Mouse (Mus musculus) neural tube, embryonic 11.5 days (tissue): ENCODE data around the gene Kremen1. TPM values are rescaled to one million over a fixed set of nuclear protein-coding genes. Genes with fewer than 3 reads are reported as not detected.

ENCODE experiments used
- ATAC-seq: fragments of 200-750 bp; cut with Nextera tagmentation; 2 replicates; pipeline ENCODE4 v1.8.0; 2017; ENCODE audit warnings: moderate number of reproducible peaks, mild to moderate bottlenecking, moderate TSS enrichment, moderate library complexity; ENCODE audit not compliant: insufficient read depth, low FRiP score, low TSS enrichment
- DNase-seq: peaks from one replicate; pipeline ENCODE4 v3.0.0-alpha.2; 2015; ENCODE audit warnings: low spot score
- H3K27ac ChIP-seq: fragments of 300-500 bp; sonication (generic); 2 replicates; pipeline ENCODE4 v1.5.1; 2014; ENCODE audit warnings: low read depth, mild to moderate bottlenecking, low read length
- H3K27me3 ChIP-seq: fragments of 300-500 bp; sonication (generic); 2 replicates; pipeline ENCODE4 v1.6.1; 2014; ENCODE audit warnings: mild to moderate bottlenecking, low read length, mixed read lengths; ENCODE audit not compliant: control insufficient read depth, insufficient read depth
- H3K36me3 ChIP-seq: fragments of 300-500 bp; sonication (generic); 2 replicates; pipeline ENCODE4 v1.6.1; 2014; ENCODE audit warnings: mild to moderate bottlenecking, low read length, moderate library complexity, mixed read lengths; ENCODE audit not compliant: control insufficient read depth, insufficient read depth
- H3K4me1 ChIP-seq: fragments of 300-500 bp; sonication (generic); 2 replicates; pipeline ENCODE4 v1.6.1; 2014; ENCODE audit warnings: low read length, mixed read lengths; ENCODE audit not compliant: control insufficient read depth, insufficient read depth
- H3K4me2 ChIP-seq: fragments of 300-500 bp; sonication (generic); 2 replicates; pipeline ENCODE4 v1.6.1; 2014; ENCODE audit warnings: low read depth, mild to moderate bottlenecking, moderate library complexity
- H3K4me3 ChIP-seq: fragments of 300-500 bp; sonication (generic); 2 replicates; pipeline ENCODE4 v1.5.1; 2014; ENCODE audit warnings: low read depth, low read length
- H3K9ac ChIP-seq: fragments of 300-500 bp; sonication (generic); 2 replicates; pipeline ENCODE4 v1.6.1; 2014; ENCODE audit warnings: mild to moderate bottlenecking, low read length
- H3K9me3 ChIP-seq: fragments of 300-500 bp; sonication (generic); 2 replicates; pipeline ENCODE4 v1.6.1; 2016; ENCODE audit warnings: low read length; ENCODE audit not compliant: control insufficient read depth
- WGBS: fragments of 180-500 bp; shearing (Covaris S2); extraction: QIAGEN DNeasy Blood & Tissue Kit; methylation state at CpG from one replicate; pipeline ENCODE4 v1.1.7; 2014; 5-methylcytosine and 5-hydroxymethylcytosine counted together
- polyA plus RNA-seq: library from polyadenylated mRNA; unstranded; fragments of >200 nt; fragmentation: Nextera tagmentation; extraction: Ambion mirVana; gene quantifications from 2 replicates; pipeline ENCODE4 v1.2.1, GENCODE M21; 2014

Gene Kremen1
- polyA plus RNA-seq, 1 experiment from 2014 or later = 9.6 TPM

DNA sequence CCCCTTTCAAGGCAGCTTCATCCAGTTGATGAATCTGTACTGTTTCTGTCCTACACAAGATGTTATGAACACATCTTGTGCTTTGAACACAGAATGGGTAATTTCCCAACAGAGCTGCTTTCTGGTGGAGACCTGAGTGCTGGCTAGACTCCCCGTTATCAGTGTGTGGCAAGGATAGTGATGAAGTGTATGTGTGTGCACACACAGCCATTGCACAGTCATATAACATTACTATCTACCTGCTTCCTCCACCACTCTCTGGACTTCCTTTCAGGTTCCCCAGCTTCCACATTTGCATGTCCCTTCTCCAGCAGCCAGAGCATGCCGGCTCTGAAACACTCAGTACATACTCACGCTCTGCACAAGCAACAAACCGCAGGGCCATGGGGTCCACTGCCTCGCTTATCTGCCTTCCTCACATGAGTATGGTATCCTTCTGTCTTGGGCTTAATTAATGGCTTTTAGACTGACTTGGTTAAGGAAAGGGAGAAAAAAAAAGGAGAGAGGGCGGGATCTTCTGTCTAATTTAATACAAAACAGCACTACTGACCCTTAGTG, 46.8 kb downstream of the Kremen1 start:
- H3K4me2 ChIP-seq = no peak overlapping the region
- no peaks in the 10 kb centered on the region for H3K27me3 ChIP-seq
- DNase-seq = no peak
- H3K9me3 ChIP-seq = no peaks in the 10 kb centered on the region
- ATAC-seq = no peak
- no peak overlapping the region for H3K4me3 ChIP-seq
- no peak overlapping the region for H3K9ac ChIP-seq
- H3K36me3 ChIP-seq = no peaks in the 10 kb centered on the region
- H3K27ac ChIP-seq = no peak overlapping the region
- 91% methylated on average over 6 of the region's 6 CpGs for WGBS
- no peaks in the 10 kb centered on the region for H3K4me1 ChIP-seq

DNA sequence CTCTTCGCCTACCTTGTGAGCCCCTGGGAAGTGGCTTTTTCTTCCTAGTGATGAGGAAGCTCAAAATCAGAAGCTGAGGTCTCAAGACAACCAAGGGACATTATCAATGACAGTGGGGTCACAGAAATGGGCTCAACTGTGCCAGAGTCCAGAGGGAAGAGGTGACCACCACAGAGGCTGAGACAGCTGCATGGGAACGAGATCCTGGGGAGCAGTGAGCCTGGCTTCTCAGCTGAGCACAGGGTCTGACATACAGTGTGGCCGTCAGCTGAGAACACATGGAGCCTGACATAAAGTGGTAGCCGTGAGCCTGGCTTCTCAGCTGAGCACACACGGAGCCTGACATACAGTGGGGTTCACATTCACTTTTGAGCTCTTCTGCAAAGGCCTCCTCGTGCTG, 58.3 kb downstream of the Kremen1 start:
- Histone ChIP-seq H3K9ac (no peak overlapping the region), H3K4me3 (no peak overlapping the region)
- WGBS = 85% methylated on average over 6 of the region's 6 CpGs

DNA sequence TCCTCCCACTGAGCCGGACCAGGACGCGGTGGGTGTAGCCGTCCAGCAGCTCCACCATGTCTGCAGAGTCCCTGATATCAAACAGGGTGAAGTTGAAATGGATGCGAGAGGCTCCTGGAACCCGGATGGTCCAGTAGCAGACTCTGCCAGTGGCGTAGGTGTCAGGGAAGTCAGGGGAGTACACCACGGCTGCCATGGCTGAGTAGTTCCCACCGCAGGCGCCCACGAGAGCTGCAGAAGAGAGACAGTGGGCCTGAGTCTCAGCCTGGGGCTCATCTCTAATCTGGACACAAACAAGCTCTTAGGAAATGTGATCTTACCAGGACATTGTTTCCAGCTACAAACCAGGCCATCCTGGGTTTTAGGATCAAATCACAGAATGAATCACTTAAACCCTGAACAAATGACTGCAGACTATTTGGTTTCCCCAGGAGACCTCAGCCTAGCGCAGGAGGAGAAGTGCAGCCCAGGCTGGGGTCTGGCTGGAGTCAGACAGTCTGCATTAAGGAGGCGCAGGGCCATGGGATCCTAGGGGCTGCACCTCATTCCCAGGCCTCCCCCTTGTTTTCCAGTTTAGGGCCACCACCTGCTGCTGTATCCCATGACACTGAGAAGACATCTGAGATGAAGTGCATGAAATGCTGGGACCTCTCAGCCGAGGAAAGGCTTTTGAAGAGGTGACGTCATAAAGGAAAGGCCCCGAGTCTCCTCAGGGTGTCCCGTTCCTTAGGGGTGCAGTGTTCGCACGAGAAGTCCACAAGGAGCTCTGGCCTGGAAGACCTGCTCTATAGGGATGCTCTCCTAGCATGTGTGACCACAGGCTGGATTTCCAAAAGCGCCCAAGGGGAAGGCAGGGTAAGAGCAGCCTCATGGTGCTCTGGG, 59.3 kb downstream of the Kremen1 start:
- peaks cover under 1% of the 10 kb centered on the region; the same call in 1 of the 2 replicates for H3K4me1 ChIP-seq
- H3K4me2 ChIP-seq = no peak overlapping the region
- ATAC-seq = no peak
- H3K9ac ChIP-seq = no peak overlapping the region
- H3K4me3 ChIP-seq = no peak overlapping the region
- H3K36me3 ChIP-seq = no peaks in the 10 kb centered on the region; the same call in 1 of the 2 replicates
- no peak for DNase-seq
- WGBS = 90% methylated on average over 20 of the region's 20 CpGs
- no peaks in the 10 kb centered on the region for H3K9me3 ChIP-seq
- H3K27me3 ChIP-seq = no peaks in the 10 kb centered on the region
- H3K27ac ChIP-seq = no peak overlapping the region

More for the DNA sequence above, 58.3 kb downstream of the Kremen1 start:
- H3K36me3 ChIP-seq = no peaks in the 10 kb centered on the region; the same call in 1 of the 2 replicates
- ATAC-seq (no peak), DNase-seq (no peak)
- H3K27ac ChIP-seq = no peak overlapping the region
- H3K27me3 ChIP-seq = no peaks in the 10 kb centered on the region
- no peak overlapping the region for H3K4me2 ChIP-seq
- H3K4me1 ChIP-seq = no peaks in the 10 kb centered on the region
- H3K9me3 ChIP-seq = no peaks in the 10 kb centered on the region

DNA sequence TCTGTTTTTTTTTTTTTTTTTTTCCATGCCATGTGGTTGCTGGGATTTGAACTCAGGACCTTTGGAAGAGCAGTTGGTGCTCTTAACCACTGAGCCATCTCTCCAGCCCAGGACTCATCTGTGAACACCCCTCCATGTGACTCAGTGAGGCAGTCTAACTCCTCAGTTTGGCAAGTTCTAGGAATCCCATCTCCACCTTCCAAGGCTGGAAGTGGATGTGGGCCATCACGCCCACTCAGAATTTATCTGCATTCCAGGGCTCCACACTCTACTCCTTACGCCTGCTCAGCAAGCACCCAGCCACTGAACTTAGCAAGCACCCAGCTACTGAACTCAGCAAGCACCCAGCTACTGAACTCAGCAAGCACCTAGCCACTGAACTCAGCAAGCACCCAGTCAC, 61.5 kb downstream of the Kremen1 start:
- H3K4me2 ChIP-seq = no peak overlapping the region
- H3K27me3 ChIP-seq = no peaks in the 10 kb centered on the region
- no peak for ATAC-seq
- no peak overlapping the region for H3K4me3 ChIP-seq
- no peak overlapping the region for H3K9ac ChIP-seq
- no peak for DNase-seq
- no peaks in the 10 kb centered on the region; the same call in 1 of the 2 replicates for H3K36me3 ChIP-seq
- peaks cover 3% of the 10 kb centered on the region; the same call in 1 of the 2 replicates for H3K4me1 ChIP-seq
- 93% methylated on average over 2 of the region's 2 CpGs for WGBS
- no peak overlapping the region for H3K27ac ChIP-seq
- no peaks in the 10 kb centered on the region for H3K9me3 ChIP-seq

DNA sequence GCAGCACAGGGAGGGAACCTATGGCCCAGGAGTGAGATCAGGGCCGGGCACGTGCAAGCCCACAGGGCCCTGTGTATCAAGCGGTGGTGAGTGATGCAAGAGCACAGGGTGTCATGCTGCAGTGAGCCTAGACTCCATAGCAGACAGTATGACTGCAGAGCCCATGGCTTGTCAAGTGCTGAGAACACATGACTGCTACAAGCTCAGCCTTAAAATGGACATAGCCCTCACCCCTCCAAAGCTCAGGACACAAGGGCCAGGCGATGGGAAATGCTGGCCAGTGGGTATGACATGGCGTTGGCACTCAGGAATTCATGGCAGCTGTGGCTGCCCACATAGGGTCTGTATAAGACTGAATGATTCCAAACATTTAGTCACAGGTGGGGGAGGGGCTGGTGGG, 64.3 kb downstream of the Kremen1 start:
- Histone ChIP-seq H3K9me3 (no peaks in the 10 kb centered on the region), H3K27me3 (no peaks in the 10 kb centered on the region), H3K4me1 (peaks cover 5% of the 10 kb centered on the region), H3K4me3 (no peak overlapping the region), H3K9ac (no peak overlapping the region), H3K27ac (no peak overlapping the region), H3K4me2 (no peak overlapping the region), H3K36me3 (no peaks in the 10 kb centered on the region; the same call in none of the 2 replicates)
- no peak for DNase-seq
- 86% methylated on average over 5 of the region's 5 CpGs for WGBS
- no peak for ATAC-seq

DNA sequence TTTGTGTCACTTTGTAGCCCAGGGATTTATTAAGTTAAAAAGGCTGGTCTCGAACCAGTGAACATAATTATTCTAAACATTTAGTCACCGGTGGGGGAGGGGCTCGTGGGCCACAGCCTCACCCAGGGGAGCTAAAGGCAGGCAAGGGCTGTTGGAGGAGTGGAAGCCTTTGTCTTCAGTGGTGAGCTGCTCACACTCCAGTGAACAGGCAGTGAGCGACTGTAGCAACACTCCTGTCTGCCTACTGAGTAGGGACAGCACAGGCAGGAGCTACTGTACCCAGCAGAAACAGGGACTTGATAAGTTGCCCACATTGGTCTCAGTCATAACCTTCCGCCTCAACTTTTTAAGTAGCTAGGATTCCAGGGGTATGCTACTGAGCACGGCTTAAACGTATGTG, 64.8 kb downstream of the Kremen1 start:
- Histone ChIP-seq H3K27ac (no peak overlapping the region), H3K4me3 (no peak overlapping the region), H3K9me3 (no peaks in the 10 kb centered on the region), H3K27me3 (no peaks in the 10 kb centered on the region), H3K9ac (no peak overlapping the region), H3K36me3 (no peaks in the 10 kb centered on the region; the same call in none of the 2 replicates), H3K4me2 (no peak overlapping the region), H3K4me1 (peaks cover 5% of the 10 kb centered on the region)
- ATAC-seq (no peak), DNase-seq (no peak)
- 80% methylated on average over 7 of the region's 7 CpGs for whole genome bisulfite sequencing

DNA sequence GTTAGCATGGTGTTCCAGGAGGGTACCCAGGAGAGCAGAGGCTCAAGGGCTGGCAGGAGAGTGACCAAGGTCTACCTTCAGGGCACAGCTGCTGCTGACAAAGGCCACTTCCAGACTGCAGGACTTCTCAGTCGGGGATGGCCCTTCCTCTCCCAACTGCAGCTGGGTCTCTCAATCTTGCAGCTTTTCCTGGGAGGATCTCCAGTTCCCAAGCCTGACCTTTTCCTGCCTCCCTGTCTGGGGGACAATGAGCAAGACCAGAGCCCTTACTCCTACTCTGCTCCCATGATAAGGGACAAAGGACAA, 67.8 kb downstream of the Kremen1 start:
- Histone ChIP-seq H3K4me2 (no peak overlapping the region), H3K36me3 (no peaks in the 10 kb centered on the region; the same call in 1 of the 2 replicates), H3K9ac (no peak overlapping the region), H3K4me1 (peaks cover 8% of the 10 kb centered on the region), H3K4me3 (no peak overlapping the region), H3K27ac (no peak overlapping the region), H3K27me3 (no peaks in the 10 kb centered on the region), H3K9me3 (no peaks in the 10 kb centered on the region)
- DNase-seq (no peak), ATAC-seq (no peak)
- WGBS = 93% methylated on average over 1 of the region's 1 CpGs

DNA sequence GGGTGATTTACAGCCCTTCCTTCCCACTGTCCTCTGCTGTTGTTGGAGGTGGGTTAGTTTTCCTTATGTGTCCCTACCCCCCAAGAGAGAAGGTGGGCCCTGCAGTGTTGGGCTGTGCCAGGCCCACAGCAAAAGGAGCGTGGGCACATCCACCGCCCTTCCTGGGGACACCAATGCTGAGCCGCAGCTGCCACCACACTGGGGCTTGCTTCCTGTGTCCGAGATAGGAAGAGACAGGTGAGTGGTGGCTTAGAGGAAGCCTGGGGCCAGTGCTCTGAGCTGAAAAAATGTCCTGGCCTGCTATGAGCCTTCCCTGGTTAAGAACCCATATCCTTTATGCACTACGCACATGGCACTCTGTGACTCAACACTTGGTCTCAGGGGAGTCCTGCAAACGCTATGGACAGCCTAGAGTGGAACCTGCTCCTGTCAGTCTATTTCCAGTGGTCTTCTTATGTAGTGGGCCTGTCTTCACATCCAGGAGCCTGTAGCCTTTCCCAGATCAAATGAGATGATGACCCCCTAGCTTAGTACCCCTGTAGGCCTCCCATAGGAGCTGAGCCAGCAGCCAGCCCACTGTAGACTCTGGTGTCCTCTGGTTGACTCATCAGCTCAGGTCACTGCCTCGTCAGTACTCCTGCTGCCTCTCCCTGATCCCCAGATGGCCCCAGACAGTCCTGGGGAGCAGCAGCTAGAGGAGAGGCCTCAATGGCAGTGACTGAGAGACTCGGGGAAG, 68.3 kb downstream of the Kremen1 start:
- no peaks in the 10 kb centered on the region for H3K27me3 ChIP-seq
- ATAC-seq = no peak
- no peak overlapping the region for H3K4me3 ChIP-seq
- H3K4me1 ChIP-seq = peaks cover 8% of the 10 kb centered on the region
- DNase-seq = no peak
- H3K9me3 ChIP-seq = no peaks in the 10 kb centered on the region
- H3K4me2 ChIP-seq = no peak overlapping the region
- H3K27ac ChIP-seq = 0 out of 2 replicates have a peak overlapping the region, but pooled peaks have one; percentile 8
- no peak overlapping the region for H3K9ac ChIP-seq
- WGBS = 87% methylated on average over 8 of the region's 8 CpGs
- no peaks in the 10 kb centered on the region; the same call in 1 of the 2 replicates for H3K36me3 ChIP-seq
